Mouse (Mus musculus) cerebellum, adult 18-20 months (tissue): ENCODE measurements at regions not wholly inside any gene's neighbourhood (a gene's known extent, or its start where the extent isn't known, plus 50 kb on each side); places are given as distances from the start of the nearest gene placed in this dataset.
"Not testable (repeated sequence)": the region's sequence is repeated elsewhere in the genome, so short reads cannot be mapped to it uniquely, and the experiment has no call there.

ENCODE experiments used
- DNase-seq, 2 experiments: peaks; one replicate each; pipeline ENCODE4 v3.0.0; 2021

DNA sequence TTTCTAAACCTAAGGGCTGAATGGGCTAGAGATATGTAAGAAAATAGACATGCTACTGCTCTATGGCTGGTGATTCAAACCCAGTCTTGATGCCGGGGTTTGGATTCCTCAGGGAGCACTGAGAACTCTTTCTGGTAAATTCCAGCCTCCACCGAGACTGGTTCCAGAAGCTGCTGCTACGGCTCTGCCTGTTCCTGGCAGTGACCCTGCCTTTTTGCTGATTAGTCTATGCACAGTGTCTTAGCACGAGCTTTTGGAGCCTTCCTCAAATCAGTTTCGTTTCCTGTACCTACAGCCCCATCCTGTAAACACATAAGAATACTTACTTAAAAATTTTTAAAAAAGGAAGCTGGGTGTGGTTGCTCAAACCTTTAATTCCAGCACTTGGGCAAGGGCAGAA is 250.9 kb downstream of the Fgf9 start:
- DNase-seq = no peak

DNA sequence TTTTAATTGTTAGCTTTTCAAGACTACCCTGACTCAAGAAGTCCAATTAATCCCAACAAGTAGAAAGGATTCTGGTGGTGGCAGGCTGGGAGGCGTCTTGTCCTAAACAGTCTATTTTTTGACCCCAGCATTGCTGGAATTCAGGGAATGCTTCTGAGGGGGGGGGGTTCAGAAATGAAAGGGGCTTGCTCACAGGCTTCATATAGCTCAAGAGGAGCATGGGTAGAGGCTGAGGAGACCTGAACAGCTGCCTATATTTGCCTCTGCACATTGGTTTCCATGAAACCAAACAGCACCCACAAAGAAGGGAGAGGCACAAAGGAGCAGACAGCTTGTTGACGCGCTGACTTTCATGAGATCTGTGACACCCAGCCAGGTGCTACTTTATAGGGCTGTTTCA is 247.3 kb downstream of the Fgf9 start:
- DNase-seq = no peak

DNA sequence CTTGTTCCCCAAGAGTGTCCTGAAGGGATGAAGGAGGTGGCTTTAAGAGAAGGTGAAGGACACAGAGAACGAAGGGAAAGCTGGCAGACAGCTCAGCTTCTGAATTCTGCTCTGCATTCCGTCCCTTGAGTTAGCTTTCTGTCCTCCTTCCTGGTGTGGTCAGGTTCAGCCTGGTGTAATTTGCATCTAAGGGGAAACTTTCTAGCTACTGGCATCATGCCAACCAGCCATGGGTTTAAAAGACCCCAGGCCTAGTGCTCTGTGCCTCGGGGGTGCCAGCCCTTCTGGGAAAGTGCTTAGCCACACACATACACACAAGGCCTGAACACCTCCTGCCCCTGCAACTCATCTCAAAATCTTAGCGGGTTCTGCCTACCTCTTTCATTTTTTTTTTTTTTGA is 246.9 kb downstream of the Fgf9 start:
- no peak for DNase-seq

DNA sequence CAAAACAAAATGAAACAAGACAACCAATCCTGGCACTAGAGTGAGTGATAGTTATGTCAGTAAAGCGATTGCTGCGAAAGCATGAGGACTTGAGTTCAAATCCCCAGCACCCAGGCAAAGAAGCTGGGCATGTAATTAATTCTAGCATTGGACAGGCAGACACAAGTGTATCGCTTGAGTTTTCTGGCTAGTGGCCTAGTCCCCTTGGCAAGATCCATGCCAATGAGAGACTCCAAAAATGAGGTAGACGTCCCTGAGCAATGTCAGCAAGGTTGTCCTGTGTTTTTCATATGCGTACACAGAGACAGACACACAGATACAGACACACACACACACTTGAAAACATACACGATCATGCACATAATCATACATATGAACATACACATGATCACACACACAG is 237.3 kb downstream of the Fgf9 start:
- no peak for DNase-seq

DNA sequence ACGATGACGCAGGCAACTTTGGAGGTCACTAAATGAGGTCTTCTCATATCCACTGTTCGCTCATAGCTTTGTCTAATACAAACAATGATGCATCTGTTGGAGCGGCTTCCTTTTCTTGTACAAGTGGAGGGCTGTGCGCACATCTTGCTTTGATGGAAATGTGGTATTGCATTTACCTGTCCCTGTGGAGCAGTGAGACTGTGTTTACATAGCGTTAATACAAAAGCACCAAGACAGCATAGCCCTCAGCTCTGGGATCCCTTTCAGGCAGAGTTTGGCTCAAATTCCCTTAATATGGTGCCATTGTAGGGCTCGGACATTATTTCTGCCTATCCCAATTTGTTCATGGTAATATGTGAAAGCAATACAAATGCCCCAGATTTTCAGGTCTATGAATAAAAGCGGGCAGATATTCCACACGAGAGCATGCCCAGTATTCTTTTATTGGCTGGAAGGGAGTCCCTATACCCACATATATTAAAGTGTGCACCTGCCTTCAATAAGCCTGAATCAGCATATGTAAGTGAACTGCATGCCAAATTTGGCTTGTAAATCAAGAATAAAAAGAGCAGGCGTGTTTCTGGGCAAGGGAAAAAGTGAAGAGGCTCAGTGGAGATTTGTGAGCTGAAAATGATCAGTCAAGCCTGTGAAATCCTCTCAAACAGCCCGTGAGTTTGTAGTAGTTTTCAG is 236.6 kb downstream of the Fgf9 start:
- no peak for DNase-seq

DNA sequence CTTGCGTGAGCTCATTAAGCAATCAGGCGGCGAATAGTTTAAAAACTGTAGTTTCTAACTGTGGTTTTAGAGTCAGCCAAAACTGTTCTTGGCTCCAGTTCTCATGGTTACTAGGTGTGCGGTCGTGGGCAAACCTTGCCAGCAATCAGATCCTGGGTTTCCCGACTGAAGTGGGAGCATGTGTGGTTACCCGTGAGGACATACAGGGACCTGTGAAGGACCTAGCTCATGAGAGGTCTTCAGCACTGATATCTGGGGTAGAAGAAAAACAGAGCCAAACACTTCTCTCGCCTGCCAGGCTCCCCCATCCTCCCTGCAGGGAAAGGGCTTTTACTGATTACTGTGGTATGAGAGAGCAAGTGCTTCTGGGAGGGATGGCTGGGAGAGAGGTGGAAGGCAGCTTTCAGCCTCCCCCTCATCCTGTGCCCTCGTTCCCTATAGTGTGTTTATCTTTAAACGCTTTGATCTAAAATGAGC is 230.1 kb downstream of the Fgf9 start:
- DNase-seq = no peak

DNA sequence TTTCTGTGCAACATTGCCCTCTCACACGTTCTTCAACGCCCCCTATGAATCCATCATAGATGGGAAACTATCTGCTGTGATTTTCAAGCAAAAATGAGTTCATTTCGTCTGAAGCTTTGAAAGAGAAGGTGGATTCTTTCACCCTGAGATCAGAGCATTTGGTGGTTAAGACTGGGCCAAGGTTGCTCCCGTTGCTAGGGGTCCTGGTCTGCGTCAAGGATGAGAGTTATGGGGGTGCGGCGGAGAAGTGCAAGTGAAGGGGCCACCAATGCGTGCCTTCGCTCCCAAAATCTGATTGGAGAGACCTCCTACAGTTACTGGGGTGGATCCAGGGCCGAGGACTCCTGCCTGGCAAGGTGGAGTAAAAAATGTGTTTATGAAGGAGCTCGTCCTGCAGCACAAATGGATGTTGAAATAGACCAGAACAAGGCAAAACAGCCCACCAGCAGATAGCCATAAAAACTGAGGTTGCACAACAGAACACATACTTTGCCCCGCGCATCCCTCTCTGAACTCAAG is 215.7 kb downstream of the Fgf9 start:
- no peak for DNase-seq

DNA sequence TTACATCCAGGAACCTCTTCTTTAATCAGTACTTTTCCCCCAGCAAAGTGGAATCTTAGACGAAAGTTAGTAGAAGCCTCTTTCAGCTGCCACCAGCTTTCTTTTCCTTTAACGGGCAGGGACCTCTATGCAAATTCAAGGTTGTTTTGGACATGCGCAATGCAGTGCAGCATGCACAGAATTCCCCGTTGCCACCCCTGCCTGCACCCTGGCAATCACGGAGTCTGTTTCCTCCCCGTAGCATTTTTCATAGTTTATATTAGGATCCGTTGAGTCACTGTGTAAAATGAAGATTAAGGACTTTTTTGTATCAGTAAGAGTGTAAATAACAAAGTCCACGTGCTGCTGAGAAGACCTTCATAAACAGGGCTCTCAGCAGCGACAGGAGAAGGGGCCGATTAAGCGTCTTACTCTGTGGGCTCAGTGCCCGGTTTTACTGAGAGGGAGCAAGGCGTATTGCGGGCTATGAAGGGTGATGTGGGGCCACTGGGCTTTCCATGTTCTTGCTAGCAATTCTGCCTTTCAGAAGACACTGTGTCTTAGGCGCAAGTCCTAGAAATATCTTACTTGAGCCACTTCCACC is 212.5 kb downstream of the Fgf9 start:
- peak; percentile 12 to 16 for DNase-seq

DNA sequence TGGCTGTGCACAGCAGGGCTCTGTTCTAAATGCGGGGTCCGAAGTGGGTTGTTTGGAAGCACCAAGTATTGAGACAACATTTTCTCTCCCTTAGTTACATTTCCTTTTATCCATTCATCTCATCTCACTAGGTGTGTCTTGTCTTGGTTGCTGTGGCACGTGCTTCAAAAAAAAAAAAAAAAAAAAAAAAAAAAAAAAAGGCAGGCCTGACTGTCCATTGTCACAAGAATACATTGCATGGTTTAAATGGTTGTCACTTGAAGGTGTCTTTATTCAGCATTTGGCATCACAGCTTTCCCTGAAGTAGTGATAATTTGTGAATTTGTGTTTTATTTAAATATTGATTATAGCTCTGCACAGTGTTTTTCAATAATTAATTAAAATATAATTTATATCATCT is 211.9 kb downstream of the Fgf9 start:
- DNase-seq = no peak

DNA sequence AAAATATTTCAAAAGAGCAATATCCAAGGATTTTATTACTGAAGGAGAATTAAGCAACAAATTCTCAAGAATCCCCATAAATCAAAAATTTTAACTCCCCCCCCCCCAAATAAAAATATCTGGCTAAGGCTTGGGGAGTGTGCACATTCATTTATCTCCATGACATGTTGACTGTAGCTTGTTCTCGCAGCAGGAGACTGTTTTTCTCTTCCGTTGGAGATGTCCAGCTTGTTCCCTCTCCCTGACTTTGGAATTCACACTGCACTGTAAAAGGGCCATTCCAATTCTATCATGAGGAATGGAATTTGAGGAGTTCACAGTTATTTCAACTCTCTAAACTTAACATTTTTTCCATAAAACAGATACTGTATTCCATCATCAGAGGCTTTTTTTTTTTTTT is 204.1 kb downstream of the Fgf9 start:
- DNase-seq = not testable (repeated sequence)

DNA sequence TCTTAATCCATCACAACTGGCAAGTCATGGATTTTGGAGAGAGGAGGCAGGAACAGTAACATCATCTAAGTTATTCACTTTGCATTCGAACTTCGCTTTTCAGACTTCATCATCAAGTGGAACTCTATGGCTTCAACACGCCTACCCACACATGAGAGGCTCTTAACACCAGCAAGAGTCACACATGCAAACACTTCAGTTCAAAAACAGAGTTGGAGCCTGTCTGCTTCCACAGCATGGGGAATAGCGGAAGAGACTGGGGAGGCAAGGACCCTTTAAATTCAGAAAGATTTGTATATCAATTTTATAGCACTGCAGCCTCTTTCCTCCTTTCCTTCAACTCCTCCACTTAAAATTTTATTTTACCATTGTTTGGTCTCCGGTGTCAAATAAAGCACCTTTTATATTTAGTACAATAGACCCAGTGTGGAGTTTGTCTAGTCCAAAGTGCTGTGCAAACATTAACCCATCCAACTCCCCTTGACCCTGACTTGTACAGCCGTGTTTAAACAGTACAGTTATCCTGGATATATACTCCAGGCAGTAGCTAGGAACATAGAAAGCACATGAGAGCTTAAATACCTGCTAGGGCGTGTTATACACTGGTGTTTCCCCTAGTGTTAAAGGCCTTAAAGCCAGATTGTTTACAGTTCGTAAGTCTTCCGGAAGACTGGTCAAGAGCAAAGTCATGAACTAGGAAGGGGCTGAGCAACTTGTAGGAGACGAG is 203.5 kb downstream of the Fgf9 start:
- no peak for DNase-seq

DNA sequence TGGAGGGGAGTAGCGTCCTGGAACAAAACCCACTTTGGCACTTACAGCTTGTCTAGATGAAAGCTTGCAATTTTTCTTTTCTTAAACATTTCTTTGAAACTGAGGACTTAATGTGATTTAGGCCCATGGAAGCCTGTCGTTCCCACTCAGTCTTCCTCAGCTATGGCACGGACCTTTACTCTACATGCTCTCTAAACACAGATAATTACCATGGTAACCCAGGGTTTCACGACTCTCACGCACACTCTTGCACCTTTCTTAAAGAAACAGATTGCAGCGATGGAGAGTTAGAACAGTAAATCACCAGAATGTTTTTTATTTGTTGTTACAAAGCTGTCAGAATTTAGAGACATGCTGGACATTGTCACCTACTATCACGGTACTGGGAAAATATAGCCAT is 195.0 kb downstream of the Fgf9 start:
- no peak for DNase-seq

DNA sequence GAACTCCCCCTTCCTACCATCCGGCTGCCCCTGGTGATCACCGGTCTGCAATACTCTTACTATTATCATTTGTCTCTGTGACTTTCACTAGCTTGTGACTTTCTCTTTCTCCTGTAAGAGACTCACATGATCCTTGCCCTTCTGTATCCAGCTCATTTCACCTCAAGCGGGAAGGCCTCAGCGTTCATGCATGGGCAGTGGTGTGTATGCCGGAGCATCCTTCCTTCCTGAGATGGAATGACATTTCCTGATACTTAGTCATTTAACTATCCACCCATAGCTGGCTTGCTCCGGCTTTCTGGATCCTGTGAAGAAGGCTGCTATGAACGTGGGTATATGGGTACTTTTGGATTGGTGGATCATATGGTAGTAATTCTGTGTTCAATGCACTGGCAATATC is 194.1 kb downstream of the Fgf9 start:
- DNase-seq = no peak

DNA sequence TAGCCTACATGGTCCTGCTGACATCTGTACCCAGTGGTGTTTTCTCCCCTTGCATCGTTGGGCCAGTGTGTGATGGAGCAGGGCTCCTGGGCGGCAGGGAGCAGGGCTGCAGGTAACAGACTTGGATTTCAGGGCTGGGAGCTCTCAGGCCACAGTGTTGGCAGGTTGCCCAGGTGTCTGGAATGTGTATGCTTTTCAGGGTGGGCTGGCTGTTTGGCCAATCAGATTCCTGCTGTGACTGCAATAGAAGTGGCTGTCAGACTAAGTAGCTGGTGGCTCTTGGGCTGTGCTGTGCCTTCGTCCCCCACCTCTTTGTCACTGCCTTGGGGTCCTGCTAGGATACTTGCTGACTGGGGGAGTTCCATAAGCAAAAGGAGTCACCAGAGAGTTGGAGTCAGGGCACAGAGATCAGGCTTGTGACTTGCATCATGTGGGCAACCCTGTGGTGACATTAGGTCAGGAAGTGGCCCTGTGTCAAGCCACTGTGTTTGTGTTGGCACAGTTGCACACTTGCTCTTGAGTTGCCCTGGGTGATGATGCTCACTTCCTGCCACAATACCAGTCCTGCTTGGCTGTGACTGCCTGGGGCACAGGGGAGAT is 183.1 kb downstream of the Fgf9 start:
- peak; percentile 4 to 9 for DNase-seq

DNA sequence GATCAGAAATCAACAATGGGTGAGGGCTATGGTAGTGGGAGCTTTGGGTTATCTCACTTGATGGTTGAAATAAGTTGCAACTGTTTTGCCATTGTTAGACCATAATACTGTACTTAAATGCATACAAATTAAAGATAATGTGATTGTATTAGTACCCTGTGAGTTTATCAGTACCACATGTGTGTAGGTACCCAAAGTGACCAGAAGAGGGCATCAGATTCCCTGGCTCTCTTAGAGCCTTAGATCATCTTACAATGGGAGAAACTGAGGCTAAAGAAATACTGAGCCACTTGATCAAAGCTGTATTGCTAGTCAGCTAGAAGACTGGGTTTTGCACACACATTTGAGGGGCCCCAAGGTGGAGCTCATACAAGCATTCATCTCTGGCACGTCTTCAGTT is 155.5 kb downstream of the Fgf9 start:
- DNase-seq = no peak

DNA sequence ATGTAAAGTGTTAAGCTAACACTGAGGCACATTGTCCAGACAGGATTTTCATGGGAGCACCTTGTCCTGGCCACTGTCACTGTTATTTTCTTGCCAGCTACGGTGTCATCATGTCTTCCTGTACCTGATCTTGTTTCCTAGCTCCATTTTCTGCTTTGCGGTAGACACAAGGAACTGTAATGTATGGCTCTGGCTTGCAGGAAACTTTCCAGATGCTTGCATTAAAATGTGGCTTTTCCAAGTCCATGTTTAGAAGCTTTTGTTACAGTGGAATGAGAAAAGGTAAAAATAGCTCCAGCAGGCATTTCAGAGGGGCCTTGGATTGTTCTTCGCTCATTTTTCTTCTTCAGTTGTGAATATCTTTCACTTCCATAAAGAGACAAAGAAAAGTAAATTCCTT is 154.1 kb downstream of the Fgf9 start:
- DNase-seq = no peak

DNA sequence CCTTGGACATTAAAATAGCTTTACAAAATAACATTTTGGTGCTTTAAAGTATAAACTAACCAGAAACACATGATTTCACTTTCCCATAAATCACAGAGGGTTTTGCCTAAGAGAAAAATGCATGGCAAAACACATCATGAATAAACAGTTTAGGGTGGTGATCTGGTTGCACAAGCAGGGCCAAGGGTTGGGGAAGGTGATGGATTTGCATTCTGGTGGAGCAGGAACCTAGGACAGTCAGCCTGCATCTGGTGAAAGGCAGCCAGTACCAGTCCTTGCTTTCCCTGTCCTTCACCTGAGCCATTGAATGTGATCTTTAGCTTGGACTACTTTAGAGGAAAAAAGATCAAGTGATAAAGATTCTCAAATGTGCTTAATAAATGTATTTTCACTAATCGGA is 138.1 kb downstream of the Fgf9 start:
- no peak for DNase-seq

DNA sequence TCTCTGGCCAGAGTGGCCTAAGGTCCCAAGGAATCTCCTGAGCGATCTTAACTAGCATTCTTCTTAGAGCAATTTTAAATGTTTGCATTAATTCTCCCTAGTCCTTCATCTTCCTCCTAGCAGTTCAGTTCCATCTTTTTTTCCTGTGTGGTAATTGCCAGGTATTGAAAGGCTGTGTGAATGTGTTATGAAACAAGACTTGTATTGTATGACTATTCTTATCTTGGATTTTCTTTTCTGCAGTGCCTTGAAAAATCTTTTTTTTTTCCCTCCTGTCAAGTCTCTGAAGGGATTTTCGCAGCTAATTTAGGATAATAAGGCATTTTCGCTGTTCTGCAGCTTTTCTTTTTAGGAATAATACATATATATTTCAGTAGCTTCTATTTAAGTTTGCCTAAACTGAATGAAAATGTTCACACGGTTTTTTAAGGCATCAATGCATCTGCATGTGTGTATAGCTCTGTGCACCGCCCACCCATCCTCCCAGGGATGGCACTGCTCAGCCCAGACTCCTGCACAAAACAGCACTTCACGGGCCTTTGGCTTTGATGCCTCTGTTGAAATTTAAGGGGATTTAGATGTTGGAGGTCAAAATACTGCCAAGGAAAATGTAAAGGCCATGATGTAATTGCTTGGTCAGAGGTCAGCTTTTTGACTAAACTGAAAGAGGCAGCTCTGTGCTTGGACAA is 132.4 kb downstream of the Fgf9 start:
- DNase-seq = no peak

DNA sequence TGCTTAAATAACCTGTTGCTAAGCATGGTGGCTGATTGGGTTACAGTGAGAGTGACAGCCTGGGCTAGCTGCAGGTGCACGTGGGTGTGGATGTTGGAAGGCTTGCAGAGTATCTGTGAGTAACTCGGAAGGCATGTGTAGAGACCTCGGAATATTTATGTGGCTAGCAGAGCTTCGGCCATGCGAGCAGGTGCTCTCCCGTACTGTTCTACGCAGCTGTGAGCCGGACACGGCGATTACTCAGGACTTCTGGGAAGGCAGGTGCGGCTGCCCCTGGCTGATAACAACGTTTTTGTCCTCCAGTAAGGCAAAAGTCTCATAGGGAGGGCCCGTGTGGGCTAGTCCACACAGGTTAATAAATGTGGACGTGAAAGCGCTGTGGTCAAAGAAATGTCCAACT is 119.6 kb downstream of the Fgf9 start:
- no peak for DNase-seq

DNA sequence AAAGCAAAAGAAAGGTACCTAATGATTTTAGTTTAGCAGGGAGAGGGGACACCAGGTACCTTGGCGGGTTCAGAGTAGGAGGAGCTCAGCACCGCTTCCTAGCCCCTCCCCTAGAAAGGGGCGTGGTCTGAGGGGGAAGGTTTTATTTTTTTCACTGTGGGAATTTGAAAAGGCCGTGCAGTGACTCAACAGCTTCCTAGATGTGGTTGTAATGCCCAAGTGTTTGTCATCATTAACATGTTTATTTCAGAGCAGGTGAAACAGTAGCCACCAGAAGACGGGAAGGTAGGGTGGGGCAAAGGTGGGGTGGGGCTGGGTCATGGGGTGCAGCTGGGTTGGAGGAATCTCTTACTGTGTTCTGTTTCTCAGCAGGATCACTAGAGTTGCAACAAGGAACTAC is 112.5 kb downstream of the Fgf9 start:
- DNase-seq = no peak

DNA sequence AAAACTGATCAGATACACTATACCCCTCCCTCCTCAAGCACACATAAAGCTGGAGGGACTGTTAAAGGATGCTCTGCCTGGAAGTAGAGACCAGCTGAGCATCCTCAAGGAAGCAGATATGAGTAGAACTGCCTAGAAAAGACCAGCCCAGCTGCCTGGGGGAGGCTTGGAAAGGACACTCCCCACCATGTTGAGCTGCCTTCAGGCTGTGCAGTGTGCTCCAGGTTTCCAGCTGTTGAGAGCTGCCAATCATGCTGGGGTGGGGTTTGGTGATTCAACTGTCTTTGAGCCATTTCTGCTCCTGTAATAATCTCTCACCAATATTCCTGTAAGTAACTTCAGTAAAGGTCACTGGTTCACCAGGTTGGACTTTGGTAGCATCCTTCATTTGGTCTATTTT is 110.4 kb downstream of the Fgf9 start:
- no peak for DNase-seq

DNA sequence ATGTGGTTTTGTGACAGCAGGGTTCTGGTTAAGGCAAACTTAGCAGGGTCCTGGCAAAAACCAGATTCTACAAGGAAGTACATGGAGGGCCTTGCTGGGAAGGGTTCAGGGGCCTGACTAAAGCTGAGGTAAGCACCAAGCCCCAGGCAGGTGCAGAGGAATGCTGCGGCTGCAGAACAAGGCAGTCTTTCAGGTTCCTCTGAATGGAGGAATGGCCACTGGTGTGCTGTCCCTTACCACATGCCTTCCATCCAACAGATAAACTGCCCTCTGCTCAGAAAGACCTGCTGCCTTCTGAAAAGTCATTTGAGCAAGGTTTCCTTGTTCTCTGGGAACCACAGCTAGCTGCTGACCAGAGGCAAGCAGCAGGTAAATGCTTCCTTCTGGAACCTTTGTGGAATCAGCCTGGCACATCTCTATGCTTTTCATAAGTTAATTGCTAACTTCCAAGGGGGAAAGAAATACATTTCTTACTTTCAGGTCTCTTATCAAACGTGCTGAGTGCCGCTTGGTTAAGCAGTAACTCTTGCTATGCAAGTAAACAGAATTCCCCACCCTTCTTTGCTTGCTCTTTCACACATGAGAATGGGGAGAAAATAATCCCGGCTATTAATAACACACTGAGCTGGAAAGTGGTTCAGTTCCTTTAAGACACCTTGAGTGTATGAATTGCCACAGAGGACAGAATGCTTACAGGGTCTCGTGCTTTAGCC is 105.5 kb downstream of the Fgf9 start:
- DNase-seq = no peak
